Mouse (Mus musculus): ENCODE results near the gene Sp1.

Sp1 gene

DNA sequence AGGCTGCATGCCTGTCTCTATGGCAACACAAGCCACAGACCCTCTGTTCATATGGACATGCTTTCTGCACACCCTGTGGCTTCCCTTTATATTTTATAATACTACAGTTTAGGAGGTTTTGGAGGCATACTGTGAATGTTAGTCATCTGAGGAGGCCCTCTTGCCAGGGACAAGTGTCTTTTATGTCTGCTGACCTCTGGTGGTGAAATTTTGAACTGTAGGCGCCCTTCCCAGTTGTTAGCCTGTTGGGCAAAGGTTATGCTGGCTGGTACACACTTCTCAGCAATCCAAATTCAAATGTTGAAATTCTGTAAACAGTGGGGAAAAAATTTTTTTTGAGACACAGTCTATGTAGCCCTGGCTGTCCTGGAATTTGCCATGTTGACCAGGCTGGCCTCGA lies 36.5 kb downstream of the Sp1 start:
- DNase-seq: peak; percentile 65

GRCm38 (mm10) chr15:102445146-102445545 lies 39.2 kb downstream of the Sp1 start, which contains the start of gene Amhr2:
Amhr2 (plus strand) TSS chr15:102445367.
- no peak for DNase-seq

DNA sequence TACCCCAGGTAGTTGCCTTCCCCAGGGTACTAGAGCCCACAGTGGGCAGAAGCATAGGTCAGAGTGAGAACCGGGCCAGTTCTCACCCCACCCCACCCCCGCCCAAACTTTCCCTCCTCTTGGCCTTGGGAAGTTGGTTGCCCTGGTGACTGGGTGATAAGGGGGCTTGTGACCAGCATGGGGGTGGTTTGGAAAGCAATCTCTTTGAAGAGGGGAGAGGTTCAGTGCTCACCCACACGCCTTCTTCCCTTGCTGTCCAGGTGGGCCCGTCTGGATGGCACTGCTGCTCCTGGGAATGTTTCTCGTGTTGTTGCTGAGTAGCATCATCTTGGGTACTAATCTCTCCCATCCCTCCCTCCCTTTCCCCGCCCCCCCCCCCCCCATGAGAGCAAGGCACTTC lies 40.5 kb downstream of the Sp1 start:
- DNase-seq: no peak

DNA sequence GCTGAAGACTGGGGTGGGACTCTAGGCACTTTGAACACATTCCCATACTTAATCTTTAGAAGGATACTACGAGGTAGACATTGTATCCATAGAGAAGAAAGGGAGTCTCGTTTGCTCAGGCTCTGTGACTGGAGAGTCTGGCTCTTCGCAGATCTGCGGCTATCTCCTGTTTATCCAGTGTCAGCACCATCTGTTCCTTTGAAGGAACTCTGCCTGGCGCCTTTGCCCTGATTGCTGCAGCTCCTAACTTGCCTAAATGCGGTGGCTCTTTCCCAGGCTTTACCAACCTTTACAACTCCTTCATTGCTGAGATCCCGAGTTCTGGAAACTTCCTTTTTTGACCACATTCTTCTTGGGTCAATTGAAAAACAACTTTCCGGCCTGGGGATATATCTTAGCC lies 43.4 kb downstream of the Sp1 start:
- no peak for DNase-seq

DNA sequence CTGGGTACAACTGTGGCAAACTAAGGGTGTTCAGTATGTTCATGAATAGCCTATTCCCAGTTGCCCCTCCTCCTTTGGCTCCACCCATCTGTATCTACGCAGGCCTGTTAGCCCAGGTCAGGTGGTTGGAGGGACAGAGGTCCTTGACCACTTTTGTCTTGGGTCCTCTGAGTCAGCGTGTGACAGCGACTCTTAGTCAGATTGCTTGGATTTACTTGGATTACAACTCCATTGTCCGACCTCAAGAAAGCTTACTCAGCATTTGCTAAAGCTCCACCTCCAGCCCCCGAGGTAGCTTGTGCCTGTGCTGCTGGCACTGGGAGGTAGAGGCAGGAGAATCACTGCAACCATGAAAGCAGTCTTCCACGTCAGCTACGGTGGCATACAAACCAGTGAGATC lies 45.0 kb downstream of the Sp1 start:
- no peak for DNase-seq

- DNase-seq: no peak
Measured at GRCm38 (mm10) chr15:102451666-102452430, 45.9 kb downstream of the Sp1 start.

GRCm38 (mm10) chr15:102455993-102456392 lies 50.0 kb downstream of the Sp1 start:
- DNase-seq: peak; percentile 41

GRCm38 (mm10) chr15:102458050-102458736 lies 52.2 kb downstream of the Sp1 start:
- no peak for DNase-seq

DNA sequence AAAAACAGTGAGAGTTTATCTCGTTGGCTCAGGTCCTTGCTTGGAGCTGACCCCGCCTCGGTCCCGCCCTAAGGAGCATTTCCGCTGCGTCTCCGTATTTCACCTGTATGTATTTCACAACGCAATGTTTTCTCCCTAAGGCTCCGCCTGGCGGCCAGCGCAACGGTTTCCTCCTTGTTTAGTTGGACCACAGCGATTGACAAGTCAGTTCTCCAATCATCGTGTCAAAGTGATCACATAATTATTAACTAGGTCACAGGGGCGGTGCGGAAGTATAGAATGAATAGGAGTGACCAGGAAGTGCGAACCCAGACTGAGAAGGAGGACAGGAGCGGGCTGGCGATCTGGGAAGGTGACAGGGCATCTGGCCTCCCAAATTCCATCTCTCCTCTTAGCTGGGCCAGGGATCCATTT lies 53.0 kb downstream of the Sp1 start, which contains the start of gene Prr13:
TSS of gene Prr13 (plus strand) at position 125 of the 414 bp plus-strand sequence.
- DNase-seq: peak; percentile 97

DNA sequence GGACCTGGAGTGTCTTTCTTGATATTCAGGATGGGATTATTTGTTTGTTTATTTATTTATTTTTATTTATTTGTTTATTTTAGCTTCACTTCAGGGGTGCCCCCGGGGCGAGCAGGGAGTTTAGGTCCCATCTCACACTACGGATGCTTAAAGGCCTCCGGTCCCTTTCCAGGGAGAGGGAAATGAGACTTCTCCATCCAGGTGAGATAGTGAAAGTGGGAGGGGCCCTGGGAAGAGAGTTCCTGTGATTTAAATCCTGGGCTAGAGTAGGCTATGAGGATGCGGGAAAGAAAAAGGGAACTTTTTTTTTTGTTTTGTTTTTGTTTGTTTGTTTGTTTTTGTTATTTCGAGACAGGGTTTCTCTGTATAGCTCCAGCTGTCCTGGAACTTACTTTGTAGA lies 53.4 kb downstream of the Sp1 start:
- peak; percentile 44 for DNase-seq

- DNase-seq: no peak
Measured at GRCm38 (mm10) chr15:102459847-102460246, 53.9 kb downstream of the Sp1 start.

- peak; percentile 55 for DNase-seq
Measured at GRCm38 (mm10) chr15:102460409-102460808, 54.5 kb downstream of the Sp1 start.

DNA sequence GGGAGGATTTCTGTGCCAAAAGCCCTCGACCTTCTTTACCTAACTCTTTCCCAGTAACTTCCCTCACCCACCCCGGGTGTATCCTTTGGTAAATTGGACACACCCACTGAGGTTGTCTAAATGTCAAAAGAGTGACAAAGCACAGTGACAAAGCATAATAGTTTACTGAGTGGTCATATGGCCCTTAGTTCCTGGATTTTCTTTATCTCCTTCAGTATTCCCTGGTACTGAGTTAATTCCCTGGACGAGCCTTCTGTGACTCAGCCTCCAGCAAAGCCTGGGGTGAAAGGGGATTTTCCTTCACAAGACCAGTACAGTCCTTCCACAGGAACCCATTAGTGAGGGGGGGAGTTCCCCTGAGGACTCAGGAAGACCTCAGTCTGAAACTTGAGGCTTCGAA lies 55.0 kb downstream of the Sp1 start:
- no peak for DNase-seq

GRCm38 (mm10) chr15:102461430-102462075 lies 55.6 kb downstream of the Sp1 start:
- no peak for DNase-seq

- DNase-seq: no peak
Measured at GRCm38 (mm10) chr15:102463666-102464065, 57.7 kb downstream of the Sp1 start.

DNA sequence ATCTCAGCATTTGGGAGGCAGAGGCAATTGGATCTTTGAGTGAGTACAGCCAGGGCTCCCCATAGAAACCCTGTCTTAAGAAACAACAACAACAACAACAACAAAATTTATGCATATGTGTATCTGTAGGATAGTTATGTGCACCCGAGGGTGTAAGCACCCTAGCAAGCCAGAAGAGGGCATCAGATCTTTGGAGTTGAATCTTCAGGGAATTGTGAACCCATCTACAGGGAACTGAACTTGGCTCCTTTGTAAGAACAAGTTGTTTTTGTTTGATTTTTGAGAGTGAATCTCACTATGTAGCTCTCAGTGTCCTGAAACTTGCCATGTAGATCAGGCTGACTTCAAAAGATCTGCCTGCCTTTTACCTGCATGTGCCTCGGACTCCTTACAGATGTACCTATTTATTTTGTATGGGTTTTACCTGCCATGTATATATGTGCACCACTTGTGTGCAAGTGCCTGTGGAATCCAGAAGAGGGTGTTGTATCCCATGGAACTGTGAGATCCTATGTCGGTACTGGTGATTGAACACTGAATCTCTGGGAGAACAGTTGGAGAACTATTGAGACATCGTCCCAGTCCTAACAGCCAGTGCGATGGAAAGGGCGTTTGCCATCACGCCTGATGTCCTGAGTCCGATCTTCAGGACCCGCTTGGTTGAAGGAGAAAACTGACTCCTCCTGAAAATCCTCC lies 62.9 kb downstream of the Sp1 start:
- DNase-seq: peak; percentile 38

DNA sequence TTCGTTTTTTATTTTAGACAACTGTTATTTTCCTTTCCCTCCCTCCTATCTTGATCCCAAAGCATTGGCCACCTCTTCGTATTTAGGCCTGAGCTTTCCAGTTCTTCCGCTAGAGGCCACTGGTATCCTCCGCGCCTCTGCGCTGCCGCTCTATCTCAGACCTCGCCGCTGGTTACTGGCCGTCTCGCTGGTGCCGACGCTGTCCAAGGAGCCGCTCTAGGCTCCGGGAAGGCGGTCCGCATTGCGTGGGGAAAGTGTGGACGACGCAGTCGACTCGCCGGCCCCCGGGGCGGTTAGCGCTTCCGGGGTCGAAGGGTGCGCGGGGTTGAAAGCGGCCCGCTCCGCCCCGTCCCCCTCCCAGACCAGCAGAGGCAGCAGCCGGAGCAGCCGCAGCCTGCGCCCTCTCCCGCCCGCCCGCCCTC lies 64.3 kb downstream of the Sp1 start, which contains the start of gene Pcbp2:
TSS of gene Pcbp2 (plus strand) at position 357 of the 422 bp plus-strand sequence.
- DNase-seq: peak; percentile 98

DNA sequence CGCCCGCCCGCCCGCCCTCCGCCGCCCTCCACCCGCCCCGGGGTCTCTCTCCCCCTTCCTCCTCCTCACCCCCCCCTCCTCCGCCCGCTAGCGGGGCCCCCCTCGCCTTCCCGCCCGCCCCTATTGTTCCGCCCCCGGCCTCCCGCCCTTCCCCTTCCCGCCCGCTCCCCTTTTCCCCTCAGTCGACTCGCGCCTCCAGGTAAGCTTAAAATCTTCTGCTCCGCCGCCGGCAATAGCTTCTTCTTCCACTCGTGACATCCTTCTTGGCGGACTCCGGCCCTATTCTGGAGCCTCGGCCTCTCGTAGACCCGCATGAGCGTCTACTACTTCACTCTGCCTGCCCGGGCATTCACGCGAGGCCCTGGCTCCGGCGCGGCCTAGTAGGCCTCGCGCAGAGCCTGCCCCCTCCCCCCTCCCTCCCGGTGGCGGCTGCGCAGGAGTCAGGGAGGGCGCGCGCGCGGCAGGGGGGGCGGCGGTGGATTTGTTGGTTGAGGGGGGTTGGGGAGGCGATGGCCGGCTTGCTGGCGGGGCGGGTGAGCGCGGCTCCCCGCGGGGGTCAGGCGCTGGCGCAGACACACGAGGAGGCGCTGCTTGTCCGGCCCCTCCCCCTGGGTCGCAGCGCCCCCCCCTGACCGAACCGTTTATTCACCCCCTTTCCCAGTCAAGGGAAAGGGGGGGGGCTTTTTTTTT lies 64.8 kb downstream of the Sp1 start:
- DNase-seq: peak; percentile 85

- DNase-seq: no peak
Measured at GRCm38 (mm10) chr15:102471295-102471645, 65.3 kb downstream of the Sp1 start.

- DNase-seq: no peak
Measured at GRCm38 (mm10) chr15:102471727-102472126, 65.8 kb downstream of the Sp1 start.

- DNase-seq: no peak
Measured at GRCm38 (mm10) chr15:102473246-102473645, 67.3 kb downstream of the Sp1 start.

- DNase-seq: no peak
Measured at GRCm38 (mm10) chr15:102474520-102474919, 68.6 kb downstream of the Sp1 start.
